Mouse (Mus musculus) cerebellum, postnatal 25 days (tissue): Measurements from ENCODE around the gene Gm6812.
"Not testable (repeated sequence)": the region's sequence is repeated elsewhere in the genome, so short reads cannot be mapped to it uniquely, and the experiment has no call there.

ENCODE experiments used
- DNase-seq, 2 experiments: peaks; one replicate each; pipeline ENCODE4 v3.0.0; 2021; ENCODE audit warnings: mixed read lengths in 2 of 2

Gene Gm6812

DNA sequence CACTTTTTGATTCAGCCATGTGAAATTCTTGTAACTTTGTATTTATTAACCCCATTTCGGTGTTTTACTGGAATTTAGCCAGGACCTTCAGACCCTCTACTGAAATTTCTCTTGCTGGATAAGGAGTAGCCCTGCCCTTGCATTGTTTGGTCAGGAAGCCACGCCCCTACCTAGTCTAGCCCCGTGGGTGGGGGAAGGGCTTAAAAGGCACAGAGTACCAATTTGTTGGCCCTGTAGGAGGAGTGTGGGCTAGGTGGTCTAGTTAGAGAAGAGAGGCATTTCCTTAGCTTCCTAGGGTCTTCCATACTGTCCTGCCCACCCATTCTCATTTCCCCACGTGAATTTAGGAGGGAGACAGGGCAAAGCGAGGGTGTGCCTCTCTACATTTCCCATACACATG is at the start of gene Gm6812:
TSS of gene Gm6812 (minus strand) at position 101 of the 400 bp plus-strand sequence.
- not testable (repeated sequence) for DNase-seq

DNA sequence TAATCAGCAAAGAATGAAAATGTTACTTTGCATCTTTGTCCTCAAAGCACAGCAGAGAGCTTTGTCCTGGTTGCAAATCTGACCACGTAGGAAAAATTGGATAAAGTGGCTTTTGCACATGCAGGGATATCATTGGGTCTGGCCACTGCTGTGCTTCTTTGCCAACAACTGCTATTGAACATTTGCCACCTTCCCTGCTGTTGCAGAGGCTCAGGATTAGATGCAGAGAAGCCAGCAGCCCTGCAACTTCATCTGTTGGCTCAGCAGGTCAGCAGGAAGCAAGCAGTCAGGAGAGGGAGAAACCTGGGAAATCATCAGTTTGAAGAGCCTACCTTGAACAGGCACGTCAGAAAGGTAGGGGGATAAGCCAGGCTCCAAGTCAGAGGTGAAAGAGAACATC is 27.7 kb downstream of the Gm6812 start:
- peak; percentile 51 to 62 for DNase-seq
